Mouse (Mus musculus) frontal cortex, postnatal 10 days (tissue): ENCODE measurements at regions not wholly inside any gene's neighbourhood (a gene's known extent, or its start where the extent isn't known, plus 50 kb on each side); places are given as distances from the start of the nearest gene placed in this dataset.

Source experiments
- DNase-seq, 2 experiments: peaks; one replicate each; pipeline ENCODE4 v3.0.0; 2022; ENCODE audit warnings: low spot score in 2 of 2, mixed read lengths in 1 of 2

DNA sequence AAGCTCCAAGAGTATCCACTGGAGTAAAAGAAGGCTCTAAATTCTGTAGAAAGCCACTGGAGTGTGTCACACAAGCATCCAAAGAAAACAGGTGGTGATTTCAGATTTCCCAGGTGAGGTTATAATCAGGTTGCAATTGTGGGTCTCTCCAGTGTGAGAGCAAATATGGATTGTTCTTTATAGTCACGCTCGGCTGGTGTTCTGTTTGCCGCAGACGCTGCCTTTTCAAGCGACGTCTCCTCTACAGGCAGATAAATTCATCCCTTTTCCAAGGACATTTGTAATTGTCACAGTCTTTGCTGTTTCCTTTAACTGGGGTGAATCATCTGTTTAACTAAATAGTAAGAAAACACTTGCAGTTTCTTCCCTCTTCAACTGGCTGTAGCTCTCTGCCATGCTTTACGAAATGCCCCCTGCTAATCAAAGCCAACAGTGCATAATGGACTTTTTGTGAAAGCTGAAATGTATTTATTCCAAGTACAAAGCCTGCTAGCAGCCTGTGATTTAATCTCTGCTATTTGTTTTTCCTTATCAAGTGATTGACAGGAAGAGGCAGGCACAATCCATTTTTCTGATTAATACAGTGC lies 502.4 kb downstream of the Trim52 start:
- no peak for DNase-seq
